Mouse (Mus musculus) hindbrain, embryonic 13.5 days (tissue): Measurements from ENCODE around the gene Umad1. TPM values are rescaled to one million over a fixed set of nuclear protein-coding genes. Genes with fewer than 3 reads are reported as not detected.

Source experiments
- ATAC-seq: fragments of 200-750 bp; cut with Nextera tagmentation; 2 replicates; pipeline ENCODE4 v1.8.0; 2017; ENCODE audit warnings: moderate TSS enrichment; ENCODE audit not compliant: low FRiP score
- H3K27ac ChIP-seq: fragments of 300-500 bp; sonication (generic); 2 replicates; pipeline ENCODE4 v1.5.1; 2015; ENCODE audit warnings: inconsistent platforms, mild to moderate bottlenecking, moderate library complexity
- H3K27me3 ChIP-seq: fragments of 300-500 bp; sonication (generic); 2 replicates; pipeline ENCODE4 v1.6.1; 2015; ENCODE audit warnings: mild to moderate bottlenecking, inconsistent platforms
- H3K36me3 ChIP-seq: fragments of 300-500 bp; sonication (generic); 2 replicates; pipeline ENCODE4 v1.6.1; 2015; ENCODE audit warnings: mild to moderate bottlenecking, inconsistent platforms
- H3K4me1 ChIP-seq: fragments of 300-500 bp; sonication (generic); replicated peaks from 2 replicates; pipeline ENCODE4 v1.6.1; 2015; ENCODE audit warnings: inconsistent platforms
- H3K4me2 ChIP-seq: fragments of 300-500 bp; sonication (generic); 2 replicates; pipeline ENCODE4 v1.6.1; 2015; ENCODE audit warnings: inconsistent platforms, mild to moderate bottlenecking, moderate library complexity
- H3K4me3 ChIP-seq: fragments of 300-500 bp; sonication (generic); 2 replicates; pipeline ENCODE4 v1.5.1; 2015; ENCODE audit warnings: mild to moderate bottlenecking, inconsistent platforms
- H3K9ac ChIP-seq: fragments of 300-500 bp; sonication (generic); 2 replicates; pipeline ENCODE4 v1.6.1; 2015; ENCODE audit warnings: mild to moderate bottlenecking, inconsistent platforms
- H3K9me3 ChIP-seq: fragments of 300-500 bp; sonication (generic); 2 replicates; pipeline ENCODE4 v1.6.1; 2016; ENCODE audit warnings: inconsistent platforms
- WGBS: fragments of 180-500 bp; shearing (Covaris S2); methylation state at CpG from one replicate; pipeline ENCODE4 v1.1.7; 2015; 5-methylcytosine and 5-hydroxymethylcytosine counted together
- polyA plus RNA-seq: library from polyadenylated mRNA; unstranded; fragments of >200 nt; fragmentation: Nextera tagmentation; extraction: Ambion mirVana; gene quantifications from 2 replicates; pipeline ENCODE4 v1.2.1, GENCODE M21; 2015

The Umad1 gene
- polyA plus RNA-seq, 1 experiment from 2014 or later = 48.2 TPM

- H3K4me1 ChIP-seq = 0 out of 2 replicates have a peak, but pooled peaks cover 2% of the 10 kb centered on the region
- no peak overlapping the region for H3K27ac ChIP-seq
- WGBS = 96% methylated on average over 3 of the region's 3 CpGs
- no peaks in the 10 kb centered on the region for H3K36me3 ChIP-seq
- no peaks in the 10 kb centered on the region for H3K9me3 ChIP-seq
- no peak for ATAC-seq
- H3K4me2 ChIP-seq = no peak overlapping the region
- no peak overlapping the region for H3K4me3 ChIP-seq
- no peak overlapping the region for H3K9ac ChIP-seq
- no peaks in the 10 kb centered on the region for H3K27me3 ChIP-seq
These were observed 233.2 kb downstream of the Umad1 start for GRCm38 (mm10) chr6:8492248-8492647.

- H3K4me1 ChIP-seq = no peaks in the 10 kb centered on the region
- H3K4me2 ChIP-seq = no peak overlapping the region
- H3K27me3 ChIP-seq = no peaks in the 10 kb centered on the region
- no peak for ATAC-seq
- H3K36me3 ChIP-seq = no peaks in the 10 kb centered on the region
- H3K9me3 ChIP-seq = no peaks in the 10 kb centered on the region
- no peak overlapping the region for H3K4me3 ChIP-seq
- H3K27ac ChIP-seq = no peak overlapping the region
- WGBS = 88% methylated on average over 5 of the region's 5 CpGs
- no peak overlapping the region for H3K9ac ChIP-seq
These were observed 236.2 kb downstream of the Umad1 start for GRCm38 (mm10) chr6:8495109-8495826.

GRCm38 (mm10) chr6:8495827-8496222 is 236.7 kb downstream of the Umad1 start:
- no peak for ATAC-seq

GRCm38 (mm10) chr6:8497234-8497867 is 238.3 kb downstream of the Umad1 start:
- 82% methylated on average over 6 of the region's 6 CpGs for WGBS
- H3K36me3 ChIP-seq = no peaks in the 10 kb centered on the region
- H3K4me1 ChIP-seq = no peaks in the 10 kb centered on the region
- 0 out of 2 replicates have a peak, but pooled peaks cover 3% of the 10 kb centered on the region for H3K9me3 ChIP-seq
- no peak overlapping the region for H3K4me2 ChIP-seq
- H3K4me3 ChIP-seq = no peak overlapping the region
- no peak overlapping the region for H3K9ac ChIP-seq
- ATAC-seq = no peak
- H3K27ac ChIP-seq = no peak overlapping the region
- no peaks in the 10 kb centered on the region for H3K27me3 ChIP-seq

More at GRCm38 (mm10) chr6:8495827-8496222, 236.7 kb downstream of the Umad1 start:
- Histone ChIP-seq H3K4me1 (no peaks in the 10 kb centered on the region), H3K27ac (no peak overlapping the region), H3K36me3 (no peaks in the 10 kb centered on the region), H3K27me3 (no peaks in the 10 kb centered on the region), H3K4me3 (no peak overlapping the region), H3K4me2 (no peak overlapping the region), H3K9me3 (no peaks in the 10 kb centered on the region), H3K9ac (no peak overlapping the region)
- WGBS = 88% methylated on average over 4 of the region's 4 CpGs

- 71% methylated on average over 6 of the region's 6 CpGs for WGBS
- Histone ChIP-seq H3K27me3 (no peaks in the 10 kb centered on the region), H3K4me2 (no peak overlapping the region), H3K4me1 (no peaks in the 10 kb centered on the region), H3K27ac (no peak overlapping the region), H3K4me3 (no peak overlapping the region), H3K36me3 (no peaks in the 10 kb centered on the region), H3K9me3 (0 out of 2 replicates have a peak, but pooled peaks cover 3% of the 10 kb centered on the region), H3K9ac (no peak overlapping the region)
- no peak for ATAC-seq
These were observed 238.8 kb downstream of the Umad1 start for GRCm38 (mm10) chr6:8497868-8498257.

GRCm38 (mm10) chr6:8498961-8499360 is 239.9 kb downstream of the Umad1 start:
- 93% methylated on average over 3 of the region's 3 CpGs for WGBS
- 0 out of 2 replicates have a peak, but pooled peaks cover 3% of the 10 kb centered on the region for H3K9me3 ChIP-seq
- no peak overlapping the region for H3K27ac ChIP-seq
- no peak overlapping the region for H3K4me3 ChIP-seq
- ATAC-seq = no peak
- H3K4me2 ChIP-seq = no peak overlapping the region
- H3K27me3 ChIP-seq = no peaks in the 10 kb centered on the region
- no peaks in the 10 kb centered on the region for H3K4me1 ChIP-seq
- H3K36me3 ChIP-seq = no peaks in the 10 kb centered on the region
- H3K9ac ChIP-seq = no peak overlapping the region

- Histone ChIP-seq H3K27ac (no peak overlapping the region), H3K4me1 (0 out of 2 replicates have a peak, but pooled peaks cover 4% of the 10 kb centered on the region), H3K36me3 (no peaks in the 10 kb centered on the region), H3K4me3 (no peak overlapping the region), H3K27me3 (no peaks in the 10 kb centered on the region), H3K4me2 (no peak overlapping the region), H3K9ac (no peak overlapping the region), H3K9me3 (0 out of 2 replicates have a peak, but pooled peaks cover 3% of the 10 kb centered on the region)
- 31% methylated on average over 3 of the region's 3 CpGs for WGBS
- ATAC-seq = no peak
These were observed 244.9 kb downstream of the Umad1 start for GRCm38 (mm10) chr6:8503953-8504352.

- Histone ChIP-seq H3K4me3 (no peak overlapping the region), H3K4me1 (0 out of 2 replicates have a peak, but pooled peaks cover 4% of the 10 kb centered on the region), H3K4me2 (no peak overlapping the region), H3K9me3 (0 out of 2 replicates have a peak, but pooled peaks cover 3% of the 10 kb centered on the region), H3K27me3 (no peaks in the 10 kb centered on the region), H3K27ac (no peak overlapping the region), H3K36me3 (no peaks in the 10 kb centered on the region), H3K9ac (no peak overlapping the region)
- ATAC-seq = no peak
- 89% methylated on average over 6 of the region's 6 CpGs for WGBS
These were observed 245.6 kb downstream of the Umad1 start for GRCm38 (mm10) chr6:8504521-8505228.

GRCm38 (mm10) chr6:8506631-8507030 is 247.5 kb downstream of the Umad1 start:
- H3K9me3 ChIP-seq = no peaks in the 10 kb centered on the region

More at GRCm38 (mm10) chr6:8506631-8507030, 247.5 kb downstream of the Umad1 start:
- no peaks in the 10 kb centered on the region for H3K36me3 ChIP-seq
- H3K4me3 ChIP-seq = no peak overlapping the region
- no peak for ATAC-seq
- H3K9ac ChIP-seq = no peak overlapping the region
- peaks cover 14% of the 10 kb centered on the region for H3K4me1 ChIP-seq
- no peak overlapping the region for H3K4me2 ChIP-seq
- H3K27me3 ChIP-seq = no peaks in the 10 kb centered on the region
- H3K27ac ChIP-seq = no peak overlapping the region

Other genes starting within 250 kb of the Umad1 start
- gene Col28a1, start 66.7 kb upstream of the Umad1 start, polyA plus RNA-seq = 0.76 and 1.1 TPM in 2 replicates
- gene Mios, start 50.1 kb upstream of the Umad1 start, polyA plus RNA-seq = 26.2 and 27.4 TPM in 2 replicates
- gene Rpa3, start 115 bp upstream of the Umad1 start, polyA plus RNA-seq = 69.8 and 72.5 TPM in 2 replicates
- gene Gm45062, start 162 bp downstream of the Umad1 start, polyA plus RNA-seq = 13.1 and 15.0 TPM in 2 replicates